Mouse (Mus musculus) neural tube, embryonic 10.5 days (tissue): ENCODE results near the gene Slit3.

ENCODE experiments used
- DNase-seq: peaks from one replicate; pipeline ENCODE4 v3.0.0-alpha.2; 2017; ENCODE audit warnings: low spot score; ENCODE audit errors: extremely low spot score

The Slit3 gene

GRCm38 (mm10) chr11:35569126-35569916 is 448.3 kb downstream of the Slit3 start:
- no peak for DNase-seq

- no peak for DNase-seq
Measured at GRCm38 (mm10) chr11:35569957-35570356, 448.9 kb downstream of the Slit3 start.

GRCm38 (mm10) chr11:35571910-35572309 is 450.9 kb downstream of the Slit3 start:
- DNase-seq: no peak

- DNase-seq: no peak
Measured at GRCm38 (mm10) chr11:35578796-35579195, 457.8 kb downstream of the Slit3 start.

GRCm38 (mm10) chr11:35582591-35582990 is 461.6 kb downstream of the Slit3 start:
- no peak for DNase-seq

- DNase-seq: no peak
Measured at GRCm38 (mm10) chr11:35583633-35584032, 462.6 kb downstream of the Slit3 start.

GRCm38 (mm10) chr11:35587174-35587959 is 466.3 kb downstream of the Slit3 start:
- DNase-seq: no peak

- DNase-seq: no peak
Measured at GRCm38 (mm10) chr11:35589892-35590291, 468.9 kb downstream of the Slit3 start.

- no peak for DNase-seq
Measured at GRCm38 (mm10) chr11:35593146-35594034, 472.4 kb downstream of the Slit3 start.

- DNase-seq: no peak
Measured at GRCm38 (mm10) chr11:35596064-35596463, 475.0 kb downstream of the Slit3 start.

- no peak for DNase-seq
Measured at GRCm38 (mm10) chr11:35597882-35598281, 476.9 kb downstream of the Slit3 start.

GRCm38 (mm10) chr11:35598732-35599131 is 477.7 kb downstream of the Slit3 start:
- DNase-seq: no peak

GRCm38 (mm10) chr11:35601652-35602240 is 480.7 kb downstream of the Slit3 start:
- DNase-seq: no peak

GRCm38 (mm10) chr11:35602586-35602985 is 481.6 kb downstream of the Slit3 start:
- DNase-seq: no peak

GRCm38 (mm10) chr11:35603946-35604345 is 482.9 kb downstream of the Slit3 start:
- DNase-seq: no peak

- no peak for DNase-seq
Measured at GRCm38 (mm10) chr11:35604848-35605790, 484.1 kb downstream of the Slit3 start.

- DNase-seq: no peak
Measured at GRCm38 (mm10) chr11:35607191-35607590, 486.2 kb downstream of the Slit3 start.

GRCm38 (mm10) chr11:35608794-35609193 is 487.8 kb downstream of the Slit3 start:
- DNase-seq: no peak

- no peak for DNase-seq
Measured at GRCm38 (mm10) chr11:35612262-35612896, 491.4 kb downstream of the Slit3 start.

GRCm38 (mm10) chr11:35614530-35614929 is 493.5 kb downstream of the Slit3 start:
- no peak for DNase-seq
